Mouse (Mus musculus) C2C12 (cell line): ENCODE measurements around the gene Nxf7. TPM values are rescaled to one million over a fixed set of nuclear protein-coding genes. Genes with fewer than 3 reads are reported as not detected.
"Not testable (repeated sequence)": the region's sequence is repeated elsewhere in the genome, so short reads cannot be mapped to it uniquely, and the experiment has no call there.

Source experiments
- H3K27me3 ChIP-seq: one replicate; pipeline ENCODE4 v1.6.1; 2011; ENCODE audit not compliant: control insufficient read depth, insufficient read depth, insufficient read length
- H3K36me3 ChIP-seq: one replicate; pipeline ENCODE4 v1.6.1; 2011; ENCODE audit not compliant: control insufficient read depth, insufficient read depth
- H3K4me3 ChIP-seq: one replicate; pipeline ENCODE4 v1.5.1; 2011; ENCODE audit warnings: mild to moderate bottlenecking, control low read depth; ENCODE audit not compliant: poor library complexity, insufficient read depth, severe bottlenecking
- H3K79me2 ChIP-seq: one replicate; pipeline ENCODE4 v1.6.1; 2011; ENCODE audit not compliant: control insufficient read depth, insufficient read depth
- H3K79me3 ChIP-seq: one replicate; pipeline ENCODE4 v1.6.1; 2011; ENCODE audit warnings: low read depth, control low read depth
- H3ac ChIP-seq: one replicate; pipeline ENCODE3; 2011; ENCODE audit warnings: low read depth; ENCODE audit not compliant: control insufficient read depth, insufficient read length
- CEBPB ChIP-seq: IDR thresholded peaks from one replicate; pipeline ENCODE4 v1.6.1; 2011; ENCODE audit warnings: low read depth, mild to moderate bottlenecking, control low read depth, moderate library complexity
- CTCF ChIP-seq: IDR thresholded peaks from one replicate; pipeline ENCODE4 v1.5.1; 2011; ENCODE audit not compliant: control insufficient read depth, insufficient read depth, insufficient read length
- MYOD1 ChIP-seq: IDR thresholded peaks from one replicate; pipeline ENCODE4 v1.6.1; 2011; ENCODE audit warnings: low read depth; ENCODE audit not compliant: control insufficient read depth, insufficient read length
- polyA plus RNA-seq: library from polyadenylated mRNA; unstranded; fragments of >200 nt; fragmentation: generic; extraction: Trizol; gene quantifications from one replicate; pipeline ENCODE4 v1.2.1, GENCODE M21; 2012; ENCODE audit warnings: missing spikeins

Nxf7 gene
- polyA plus RNA-seq, 1 experiment: 1.4 TPM

- peak; percentile 24 for TF ChIP-seq CTCF
Measured at GRCm38 (mm10) chrX:135569467-135569866, 29.1 kb downstream of the Nxf7 start.

DNA sequence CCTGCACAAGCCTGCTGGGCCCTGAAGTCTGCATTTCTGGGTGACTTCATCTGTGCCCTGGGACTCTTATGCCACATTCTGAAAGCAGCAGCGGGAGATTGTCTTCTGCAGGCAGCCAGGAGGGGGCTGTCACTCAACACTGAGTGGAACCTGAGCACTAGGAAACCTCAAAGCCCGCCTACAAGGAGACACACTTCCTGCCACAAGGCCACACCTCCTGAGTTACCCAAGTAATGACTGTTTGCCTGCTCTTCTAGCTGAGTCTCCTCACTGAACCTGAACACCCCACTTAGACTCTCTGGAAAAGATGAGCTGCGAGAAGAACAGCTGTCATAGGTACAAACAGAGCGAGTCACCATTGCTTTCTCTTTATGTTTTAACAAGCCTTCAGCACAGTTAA, 33.6 kb downstream of the Nxf7 start:
- not testable (repeated sequence) for H3K27me3 ChIP-seq, H3K4me3 ChIP-seq, H3K79me2 ChIP-seq, H3K79me3 ChIP-seq, H3ac ChIP-seq, H3K36me3 ChIP-seq

More at GRCm38 (mm10) chrX:135569467-135569866, 29.1 kb downstream of the Nxf7 start:
- not testable (repeated sequence) for H3K79me3 ChIP-seq, H3ac ChIP-seq, H3K4me3 ChIP-seq, H3K27me3 ChIP-seq, H3K36me3 ChIP-seq, H3K79me2 ChIP-seq

DNA sequence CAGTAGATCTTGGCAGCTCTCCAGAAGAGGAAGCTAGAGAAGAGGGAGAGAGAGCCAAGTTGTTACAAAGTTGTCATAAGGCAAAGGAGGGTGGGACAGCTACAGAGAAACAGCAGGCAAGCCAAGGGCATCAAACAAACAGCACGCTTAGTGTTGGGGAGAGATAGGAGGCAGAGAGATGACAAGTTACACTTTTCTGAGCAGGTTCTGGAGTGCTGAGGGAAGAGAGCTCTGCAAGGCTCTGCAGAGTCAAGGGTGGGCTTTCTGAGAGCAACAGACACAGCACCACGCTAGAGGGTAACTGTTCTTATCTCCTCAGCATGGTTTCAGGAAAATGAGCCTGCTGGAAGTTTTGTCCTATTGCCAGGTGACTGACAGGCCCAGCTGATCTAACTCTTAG, 35.7 kb downstream of the Nxf7 start:
- no peaks in the 10 kb centered on the region for H3K27me3 ChIP-seq
- no peaks in the 10 kb centered on the region for H3K79me3 ChIP-seq
- H3K4me3 ChIP-seq: no peak overlapping the region
- TF ChIP-seq MYOD1: peak; percentile 4
- TF ChIP-seq CEBPB: no peak
- no peak for TF ChIP-seq CTCF
- H3K79me2 ChIP-seq: no peaks in the 10 kb centered on the region
- no peaks in the 10 kb centered on the region for H3K36me3 ChIP-seq
- H3ac ChIP-seq: no peak overlapping the region

- H3K79me3 ChIP-seq, H3K27me3 ChIP-seq, H3ac ChIP-seq, H3K79me2 ChIP-seq, H3K4me3 ChIP-seq, H3K36me3 ChIP-seq: not testable (repeated sequence)
Measured at GRCm38 (mm10) chrX:135561693-135562092, 36.9 kb downstream of the Nxf7 start.

DNA sequence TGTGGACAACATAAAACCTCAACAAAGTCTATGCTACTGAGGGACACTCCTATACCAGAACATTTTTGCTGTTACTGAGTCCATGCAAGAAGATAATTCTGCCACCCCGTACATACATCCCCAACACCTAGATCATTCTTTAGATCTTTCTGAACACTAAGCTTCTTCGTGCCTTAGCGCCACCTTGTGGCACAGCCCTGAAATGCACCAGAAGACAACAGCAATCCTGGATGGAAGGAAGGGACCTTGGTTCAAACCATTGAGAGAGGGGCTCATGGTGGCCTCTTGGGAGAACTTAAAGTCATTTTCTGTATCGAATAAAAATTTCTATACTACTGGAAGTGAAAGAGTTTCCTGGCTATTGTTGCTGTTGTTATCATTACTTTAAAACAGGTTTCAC, 37.6 kb downstream of the Nxf7 start:
- not testable (repeated sequence) for H3ac ChIP-seq, H3K79me3 ChIP-seq, H3K36me3 ChIP-seq, H3K27me3 ChIP-seq, H3K79me2 ChIP-seq, H3K4me3 ChIP-seq

DNA sequence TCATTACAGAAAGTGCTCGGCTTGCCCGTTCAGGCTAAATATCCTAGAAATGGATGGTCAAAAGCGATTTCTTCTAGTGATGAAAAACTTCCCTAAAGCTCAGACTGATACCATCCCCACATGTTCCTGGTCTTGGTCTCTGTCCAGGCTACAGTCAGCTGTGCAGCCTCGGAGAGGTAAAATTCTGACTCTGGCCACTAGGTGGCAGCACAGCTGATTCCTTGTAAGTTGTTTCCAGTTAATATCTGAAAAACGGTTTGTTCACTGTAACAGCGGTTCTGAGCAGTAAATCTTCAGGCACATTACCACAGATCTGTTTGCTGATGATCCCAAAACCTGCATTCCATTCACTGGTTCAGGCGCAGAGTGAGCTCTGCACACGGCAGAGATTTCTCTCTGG, 38.9 kb downstream of the Nxf7 start:
- not testable (repeated sequence) for H3ac ChIP-seq, H3K36me3 ChIP-seq, H3K4me3 ChIP-seq, H3K27me3 ChIP-seq, H3K79me2 ChIP-seq, H3K79me3 ChIP-seq

Other genes with a start within 250 kb of the Nxf7 start
- gene Gm5128, start 225.5 kb downstream of the Nxf7 start, polyA plus RNA-seq: not detected
- gene Gm7903, start 164.9 kb downstream of the Nxf7 start, polyA plus RNA-seq: not detected
- gene AV320801, start 104.2 kb downstream of the Nxf7 start, polyA plus RNA-seq: not detected
- not detected for gene Prame, start 28.9 kb upstream of the Nxf7 start, polyA plus RNA-seq
- not detected for gene Tcp11x2, start 95.0 kb upstream of the Nxf7 start, polyA plus RNA-seq
- not detected for gene Tmsb15a, start 126.5 kb upstream of the Nxf7 start, polyA plus RNA-seq
- gene Armcx5, start 144.0 kb upstream of the Nxf7 start, polyA plus RNA-seq: 1.6 TPM
- 5.4 TPM for gene Gprasp1, start 144.0 kb upstream of the Nxf7 start, polyA plus RNA-seq
- 0.70 TPM for gene Bhlhb9, start 198.8 kb upstream of the Nxf7 start, polyA plus RNA-seq
- gene Gprasp2, start 240.3 kb upstream of the Nxf7 start, polyA plus RNA-seq: not detected